Mouse (Mus musculus) lung, postnatal 25 days (tissue): ENCODE measurements around the gene Mug2.
"Not testable (repeated sequence)": the region's sequence is repeated elsewhere in the genome, so short reads cannot be mapped to it uniquely, and the experiment has no call there.

Experiments
- DNase-seq: peaks from one replicate; pipeline ENCODE4 v3.0.0; 2022; ENCODE audit warnings: low spot score

The Mug2 gene

GRCm38 (mm10) chr6:122006461-122006860 is at the start of gene Mug2:
TSS of gene Mug2 (plus strand) at chr6:122006761.
- not testable (repeated sequence) for DNase-seq

- DNase-seq, result not testable (repeated sequence)
These were observed 48.7 kb upstream of the Mug2 start for GRCm38 (mm10) chr6:121957803-121958349.

GRCm38 (mm10) chr6:121975701-121976100 is 30.9 kb upstream of the Mug2 start:
- DNase-seq, result no peak

GRCm38 (mm10) chr6:122100904-122101303 is 94.3 kb downstream of the Mug2 start:
- DNase-seq, result no peak

GRCm38 (mm10) chr6:122101671-122102070 is 95.1 kb downstream of the Mug2 start:
- DNase-seq, result no peak

- DNase-seq, result no peak
These were observed 110.4 kb downstream of the Mug2 start for GRCm38 (mm10) chr6:122116963-122117362.

GRCm38 (mm10) chr6:122129521-122129920 is 123.0 kb downstream of the Mug2 start:
- no peak for DNase-seq
